Mouse (Mus musculus) hematopoietic stem cell, adult 5-6 weeks (primary cell): ENCODE results near the gene Car6. TPM values are rescaled to one million over a fixed set of nuclear protein-coding genes. Genes with fewer than 3 reads are reported as not detected.

Experiments used
- ATAC-seq, 2 experiments: fragments of 125-278 bp in 1 of 2; replicated peaks in 1 of 2; 2 replicates each; pipeline ENCODE4 v1.8.0; 2016 to 2017; ENCODE audit warnings: inconsistent platforms in 2 of 2, mild to moderate bottlenecking in 2 of 2, moderate number of reproducible peaks in 2 of 2, low read depth in 1 of 2, moderate TSS enrichment in 1 of 2; ENCODE audit not compliant: low FRiP score in 2 of 2, poor library complexity in 2 of 2, severe bottlenecking in 2 of 2, insufficient read depth in 1 of 2, low TSS enrichment in 1 of 2
- total RNA-seq: library from RNA; stranded (forward); fragments of 172-1452, 232-1000 nt; gene quantifications from 2 replicates; pipeline ENCODE4 v1.2.3, GENCODE M21; 2017

Car6 gene
- total RNA-seq, 1 experiment from 2014 or later: not detected

GRCm38 (mm10) chr4:150211930-150212552, 10.9 kb upstream of the Car6 start:
- no peak for ATAC-seq

DNA sequence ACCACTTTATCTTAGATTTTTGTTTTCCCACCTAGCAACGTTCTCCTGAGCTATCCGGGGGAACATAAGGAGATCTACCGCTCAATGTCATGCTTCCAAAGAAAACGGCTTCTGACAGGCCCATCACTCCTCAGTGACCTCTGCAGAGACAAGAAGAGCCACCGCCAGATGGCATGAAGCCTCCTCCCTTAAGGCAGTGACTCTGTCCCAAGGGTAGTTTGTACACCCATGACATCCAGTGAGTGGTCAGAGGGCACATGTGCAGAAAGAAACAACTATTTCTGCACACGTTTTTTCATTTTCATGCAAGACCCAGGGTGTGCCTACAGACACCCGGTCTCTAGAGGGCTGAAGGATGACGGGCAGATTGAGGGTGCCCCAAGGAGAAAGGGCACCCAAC, 9.2 kb upstream of the Car6 start:
- ATAC-seq: no peak

- ATAC-seq: no peak
Observed at GRCm38 (mm10) chr4:150209751-150210150, 8.6 kb upstream of the Car6 start.

DNA sequence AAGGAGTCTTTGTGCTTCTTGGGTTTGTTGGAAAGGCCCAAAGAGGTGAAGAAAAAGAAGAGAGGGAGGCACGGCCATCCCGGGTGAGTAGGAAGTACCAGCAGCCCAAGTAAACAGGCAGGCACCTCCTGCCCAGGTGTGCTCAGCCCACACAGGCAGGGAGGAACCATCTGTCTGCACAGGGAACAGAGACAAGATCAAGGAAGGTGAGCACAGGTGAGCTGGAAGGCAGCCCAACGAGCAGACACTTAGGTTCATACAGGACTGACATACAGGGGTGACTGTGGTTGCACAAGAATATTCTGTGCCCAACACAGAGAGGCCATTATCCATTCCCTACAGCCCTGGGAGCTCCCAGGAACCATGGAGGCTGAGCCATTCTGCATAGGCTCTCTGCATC, 3.7 kb upstream of the Car6 start:
- ATAC-seq: no peak

DNA sequence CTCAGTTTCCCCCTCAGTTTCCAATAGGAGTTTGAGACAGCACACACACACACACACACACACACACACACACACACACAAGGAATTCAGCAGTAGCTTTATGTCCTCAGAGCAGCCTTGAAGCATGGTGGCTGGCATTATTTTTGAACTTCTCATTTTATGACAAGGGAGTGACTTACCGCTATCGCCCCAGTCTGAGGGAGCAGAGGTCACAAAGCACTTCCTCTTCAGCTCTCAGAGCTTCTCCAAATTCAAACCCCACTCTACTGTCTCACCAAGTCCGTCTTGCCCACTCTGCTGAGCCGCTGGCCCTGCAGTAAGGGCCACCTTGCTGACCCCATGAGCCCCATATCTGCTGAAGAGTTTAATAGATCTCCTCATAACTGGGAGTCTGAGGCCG, 1.6 kb upstream of the Car6 start:
- ATAC-seq: peak; percentile 85 to 96

- ATAC-seq: no peak
Observed at GRCm38 (mm10) chr4:150198268-150198667, 2.9 kb downstream of the Car6 start.

DNA sequence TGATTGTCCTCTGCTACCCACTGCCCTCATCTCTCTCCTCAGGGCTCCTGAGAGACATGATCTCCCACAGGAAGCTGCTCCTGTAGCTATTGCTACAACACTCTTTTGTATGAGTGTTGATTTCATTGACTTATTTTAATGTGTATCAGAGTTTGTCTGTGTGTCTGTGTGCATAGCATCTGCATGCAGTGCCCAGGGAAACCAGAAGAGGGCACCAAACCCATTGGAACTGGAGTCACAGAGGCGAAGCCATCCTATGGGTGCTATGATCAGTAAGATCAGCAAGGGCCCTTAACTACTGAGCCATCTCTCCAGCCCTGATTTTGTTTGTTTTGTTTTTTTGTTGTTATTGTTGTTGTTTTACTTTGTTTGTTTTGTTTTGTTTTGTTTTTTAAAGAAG, 7.2 kb downstream of the Car6 start:
- ATAC-seq: peak; percentile 37 to 74; a peak in 1 of 4 replicates

GRCm38 (mm10) chr4:150192199-150192598, 8.9 kb downstream of the Car6 start:
- no peak for ATAC-seq

GRCm38 (mm10) chr4:150188236-150188635, 12.9 kb downstream of the Car6 start:
- no peak for ATAC-seq

GRCm38 (mm10) chr4:150181304-150181703, 19.8 kb downstream of the Car6 start:
- ATAC-seq: no peak

- no peak for ATAC-seq
Observed at GRCm38 (mm10) chr4:150178131-150178530, 23.0 kb downstream of the Car6 start.

DNA sequence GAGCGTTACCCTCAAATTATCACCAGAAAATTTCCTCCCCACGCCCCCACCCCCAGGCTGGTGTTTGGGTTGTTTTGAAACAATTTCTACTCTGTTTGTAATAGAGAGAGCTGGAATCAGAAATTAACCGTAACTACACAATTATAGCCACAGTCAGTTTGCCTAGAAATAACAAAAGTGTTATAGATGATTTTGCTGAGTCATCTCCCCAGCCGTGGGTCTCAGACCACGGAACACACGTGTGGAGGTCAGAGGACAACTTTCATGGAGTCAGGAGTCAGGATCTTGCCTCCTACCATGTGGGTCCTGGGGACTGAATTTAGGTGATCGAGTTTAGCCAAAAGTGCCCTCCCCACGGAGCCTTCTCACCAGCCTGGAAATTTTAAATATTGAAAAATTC, 24.0 kb downstream of the Car6 start:
- no peak for ATAC-seq

DNA sequence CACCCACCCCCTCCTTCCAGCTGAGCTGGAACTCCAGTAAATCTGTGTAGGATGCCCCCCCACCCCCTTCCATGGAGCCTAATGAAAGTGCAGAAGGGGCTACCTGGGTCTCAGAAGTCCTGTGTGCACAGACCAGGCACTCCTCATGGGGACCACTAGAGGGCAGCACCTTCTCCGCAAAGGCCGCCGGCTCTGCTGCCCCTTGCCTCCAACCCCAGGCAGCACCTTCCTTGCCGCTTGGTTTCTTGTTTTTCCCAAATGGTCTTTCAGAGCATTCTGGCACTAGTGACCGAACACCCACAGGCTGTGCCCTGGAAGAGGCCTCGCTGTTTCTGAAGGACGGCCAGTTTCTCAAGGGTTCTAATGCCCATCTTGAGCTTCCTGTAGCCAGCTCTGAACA, 24.6 kb downstream of the Car6 start:
- ATAC-seq: peak; percentile 74 to 92; a peak in 3 of 4 replicates

DNA sequence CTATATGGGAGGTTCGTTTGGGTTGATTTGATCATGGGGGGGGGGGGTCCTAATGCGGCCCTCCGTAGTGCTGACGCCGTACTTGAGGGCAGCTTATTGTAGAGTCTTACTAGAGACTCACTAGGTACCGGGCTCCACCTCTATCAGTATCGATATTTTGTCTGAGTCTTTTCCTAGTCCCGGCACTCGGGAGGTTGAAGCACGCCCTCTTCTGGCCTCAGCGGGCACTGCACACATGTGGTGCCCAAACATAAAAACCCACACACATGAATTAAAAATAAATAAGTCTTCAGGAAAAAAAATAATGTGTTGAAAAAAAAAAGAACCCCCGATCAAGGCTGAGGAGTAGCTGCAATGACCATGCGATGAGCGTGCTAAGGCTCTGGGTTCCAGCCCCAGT, 27.1 kb downstream of the Car6 start:
- no peak for ATAC-seq

- ATAC-seq: peak; percentile 43 to 67; a peak in 3 of 4 replicates
Observed at GRCm38 (mm10) chr4:150173281-150173680, 27.9 kb downstream of the Car6 start.

GRCm38 (mm10) chr4:150172107-150172506, 29.0 kb downstream of the Car6 start:
- ATAC-seq: no peak

- no peak for ATAC-seq
Observed at GRCm38 (mm10) chr4:150168406-150168805, 32.7 kb downstream of the Car6 start.

GRCm38 (mm10) chr4:150164875-150165274, 36.3 kb downstream of the Car6 start:
- ATAC-seq: no peak

DNA sequence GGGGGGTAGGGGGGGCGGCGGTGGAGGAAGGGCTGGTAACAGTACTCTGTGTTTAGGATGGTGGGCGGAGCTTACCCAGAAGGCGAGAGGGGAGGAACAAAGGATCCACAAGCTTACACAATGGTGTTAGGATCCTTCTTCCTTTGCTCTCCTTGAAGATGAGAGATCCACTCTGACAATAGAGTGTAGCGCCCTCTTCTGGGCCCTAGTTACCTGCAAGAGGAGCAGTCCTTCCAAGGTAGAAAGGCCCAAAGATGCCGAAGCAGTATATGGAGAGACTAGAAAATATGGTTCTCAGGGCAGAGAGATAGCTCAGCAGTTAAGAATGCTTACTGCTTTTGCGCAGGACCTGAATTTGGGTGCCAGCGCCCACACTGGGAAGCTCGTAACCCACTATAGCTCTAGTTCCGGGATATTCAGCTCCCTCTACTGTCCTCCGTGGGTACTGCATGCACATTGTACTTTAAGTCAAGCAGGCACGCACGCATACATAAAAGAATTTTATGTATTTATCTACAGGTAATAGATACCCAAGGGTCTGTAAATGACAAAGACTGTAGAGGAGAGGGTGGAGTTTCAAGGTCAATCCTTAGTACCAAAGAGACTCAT, 38.5 kb downstream of the Car6 start:
- ATAC-seq: no peak
